Mouse (Mus musculus): ENCODE measurements at regions not wholly inside any gene's neighbourhood (a gene's known extent, or its start where the extent isn't known, plus 50 kb on each side); places are given as distances from the start of the nearest gene placed in this dataset.

DNA sequence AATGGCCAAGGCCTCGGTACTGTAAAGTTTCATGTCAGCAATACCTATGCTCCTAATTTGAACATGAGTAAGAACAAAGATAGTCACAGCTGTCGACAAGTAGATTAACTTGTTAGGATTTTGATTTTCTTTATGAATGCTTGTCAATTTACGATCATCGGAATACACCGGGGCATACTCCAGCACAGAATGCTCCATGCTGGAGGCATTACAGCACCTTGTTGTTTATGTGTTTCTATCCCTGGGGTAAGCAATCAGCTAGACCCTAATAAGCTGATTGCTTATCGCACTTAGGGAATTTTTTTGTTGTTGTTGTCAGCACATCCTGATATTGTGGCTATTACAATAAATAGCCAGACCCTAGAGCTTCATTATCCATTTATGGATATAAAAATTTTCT lies 66.4 kb upstream of the Rnf152 start:
- Histone ChIP-seq H3K4me3 (no peak overlapping the region), H3K27ac (no peak overlapping the region)
- DNase-seq (ENCODE audit: low spot score in 2 of 2): no peak
- no peak for TF ChIP-seq CTCF (conservative IDR thresholded peaks at IDR 0.05)

DNA sequence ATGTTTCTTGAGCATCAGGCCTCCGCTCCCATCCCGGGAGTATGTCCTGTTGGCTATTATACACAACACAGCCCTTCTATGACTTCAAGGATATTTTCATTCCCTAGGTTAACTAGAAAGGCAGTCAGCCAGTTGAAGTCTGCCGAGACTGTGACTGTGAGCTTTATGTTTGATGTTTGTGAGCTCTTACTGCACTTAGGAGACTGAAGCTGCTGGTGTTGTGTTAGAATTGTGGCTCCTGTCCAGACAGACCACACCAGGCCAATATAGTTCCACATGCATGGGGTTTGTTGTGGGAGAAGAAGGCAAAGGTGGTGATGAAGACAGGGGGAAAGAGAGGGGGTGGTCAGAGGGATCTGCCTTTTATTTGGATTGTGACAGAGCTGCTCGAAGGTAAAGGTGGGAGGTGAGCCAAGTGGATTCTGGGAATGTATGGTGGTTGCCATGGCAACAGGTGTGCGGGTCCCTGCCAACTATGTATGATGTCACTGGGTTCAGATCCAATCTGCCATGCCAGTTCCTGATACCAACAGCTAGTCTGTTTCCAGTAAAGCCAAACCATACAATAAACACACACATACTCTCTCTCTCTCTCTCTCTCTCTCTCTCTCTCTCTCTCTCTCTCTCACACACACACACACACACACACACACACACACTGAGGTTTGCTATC lies 64.0 kb upstream of the Rnf152 start:
- DNase-seq (ENCODE audit: low spot score in 2 of 2): no peak
- TF ChIP-seq CTCF (conservative IDR thresholded peaks at IDR 0.05): no peak
- H3K27ac ChIP-seq: no peak overlapping the region

More for the DNA sequence above, 64.0 kb upstream of the Rnf152 start:
- H3K4me3 ChIP-seq: no peak overlapping the region
